9 mouse cellular contexts compared by ENCODE assay signal in genomic region chr4:57294971-57295656, GRCm38 (mm10). TPM values are rescaled to one million over a fixed set of nuclear protein-coding genes. Genes with fewer than 3 reads are reported as not detected.
DNase-seq lines count a peak whose midpoint lies in the region; ATAC-seq and TF ChIP-seq lines count a peak whose summit lies in the region.
"Had no signal": no experiment of that assay in that cellular context is flagged by ENCODE, and none has a peak within 500 bp of the region (broad histone marks: within the 10 kb centered on the region; RNA-seq: fewer than 3 reads in every experiment).

No protein-coding gene starts in this region.

- DNase-seq in hindbrain, embryonic 11.5 days (ENCODE audit: low spot score) = no peak
- peak; percentile 38 for DNase-seq in brain, embryonic 14.5 days (ENCODE audit: low read depth)
- peak; percentile 73 to 89 for DNase-seq in kidney, postnatal 25 days
- peak; percentile 74 for DNase-seq in skeletal muscle tissue, adult 2 months (ENCODE audit: low read depth, low spot score)
- no peak for DNase-seq in layer of hippocampus, adult 11-12 months (ENCODE audit: low spot score)
- DNase-seq in embryo, embryonic 11 days = no peak

- H3K4me2 ChIP-seq in hindbrain, embryonic 16.5 days (ENCODE audit: low read length) = no peak overlapping the region
- no peak overlapping the region for H3K4me2 ChIP-seq in hindbrain, embryonic 11.5 days (replicated peaks; ENCODE audit: low read depth, low read length)

- H3K27me3 ChIP-seq in hindbrain, embryonic 16.5 days (replicated peaks; ENCODE audit: control insufficient read depth, insufficient read depth, low read length) = peaks cover 2% of the 10 kb centered on the region
- H3K27me3 ChIP-seq in hindbrain, embryonic 11.5 days (ENCODE audit: control insufficient read depth, insufficient read depth, low read length) = peaks cover 21% of the 10 kb centered on the region

- TF ChIP-seq CTCF in brain, embryonic 14.5 days (IDR thresholded peaks at IDR 0.05; ENCODE audit: borderline replicate concordance, extremely low read depth, insufficient read depth, insufficient read length) = no peak

- no peak overlapping the region for H3K4me3 ChIP-seq in hindbrain, embryonic 16.5 days (ENCODE audit: low read length)
- H3K4me3 ChIP-seq in hindbrain, embryonic 11.5 days (ENCODE audit: low read depth, low read length) = no peak overlapping the region

- TF ChIP-seq POLR2A in brain, embryonic 14.5 days (IDR thresholded peaks at IDR 0.05; ENCODE audit: borderline replicate concordance, extremely low read depth, insufficient read depth, insufficient read length, poor library complexity, severe bottlenecking) = no peak

- H3K36me3 ChIP-seq in hindbrain, embryonic 16.5 days (ENCODE audit: control insufficient read depth, insufficient read depth, low read length) = no peaks in the 10 kb centered on the region
- H3K36me3 ChIP-seq in hindbrain, embryonic 11.5 days (ENCODE audit: control insufficient read depth, insufficient read depth, low read length) = no peaks in the 10 kb centered on the region
- H3K36me3 ChIP-seq: G1E had no signal

- no peaks in the 10 kb centered on the region for H3K9me3 ChIP-seq in hindbrain, embryonic 16.5 days (ENCODE audit: control insufficient read depth, low read length)
- no peaks in the 10 kb centered on the region for H3K9me3 ChIP-seq in hindbrain, embryonic 11.5 days (ENCODE audit: control insufficient read depth, low read length)

- peaks cover 9% of the 10 kb centered on the region for H3K4me1 ChIP-seq in hindbrain, embryonic 16.5 days (ENCODE audit: control insufficient read depth, insufficient read depth, low read depth, low read length)
- H3K4me1 ChIP-seq in hindbrain, embryonic 11.5 days (replicated peaks; ENCODE audit: control insufficient read depth, insufficient read depth, low read length) = no peaks in the 10 kb centered on the region

- ATAC-seq in hindbrain, embryonic 16.5 days = peak; percentile 61
- ATAC-seq in hindbrain, embryonic 11.5 days (ENCODE audit: low FRiP score) = no peak
- peak; percentile 85 for ATAC-seq in granulocyte monocyte progenitor cell, adult 5-6 weeks (replicated peaks; ENCODE audit: poor library complexity, severe bottlenecking)

- WGBS in hindbrain, embryonic 16.5 days = 52% methylated on average over 9 of the region's 9 CpGs
- 67% methylated on average over 9 of the region's 9 CpGs for WGBS in hindbrain, embryonic 11.5 days

- H3K27ac ChIP-seq in hindbrain, embryonic 16.5 days (ENCODE audit: low read depth, low read length) = no peak overlapping the region
- no peak overlapping the region for H3K27ac ChIP-seq in hindbrain, embryonic 11.5 days (ENCODE audit: low read depth, low read length)

- H3K9ac ChIP-seq in hindbrain, embryonic 16.5 days (ENCODE audit: low read depth, low read length) = no peak overlapping the region
- no peak overlapping the region for H3K9ac ChIP-seq in hindbrain, embryonic 11.5 days (ENCODE audit: low read depth, low read length)

RNA-seq across cellular contexts. Expression of gene Ptpn3, which starts 6.5 kb away (rescaled TPM):
- polyA plus RNA-seq in hindbrain, embryonic 16.5 days (2015; fragmentation: Nextera tagmentation; extraction: Ambion mirVana) = 2.8 and 4.2 TPM in 2 replicates
- 1.9 and 3.4 TPM in 2 replicates for polyA plus RNA-seq in hindbrain, embryonic 11.5 days (2014; fragmentation: Nextera tagmentation; extraction: Ambion mirVana)
- polyA plus RNA-seq in brain, embryonic 14.5 days (2012; rRNA removed) = 3.1 and 4.9 TPM in 2 replicates
- total RNA-seq in granulocyte monocyte progenitor cell, adult 5-6 weeks (2014; fragmentation: Nextera tagmentation) = 1.9 and 5.9 TPM in 2 replicates
- total RNA-seq in granulocyte monocyte progenitor cell, adult 5-6 weeks (2017) = 0.99 and 8.9 TPM in 2 replicates
- polyA plus RNA-seq: G1E had no signal

Comparison
In these comparisons a context has a peak if more than half of its experiments do, and no peak if none do; other contexts are left out.
1. DNase-seq: peak in brain, embryonic 14.5 days (single experiment), kidney, postnatal 25 days (2 of 2) and skeletal muscle tissue, adult 2 months (single experiment); none in hindbrain, embryonic 11.5 days (single experiment), layer of hippocampus, adult 11-12 months (single experiment) and embryo, embryonic 11 days (single experiment).